Mouse (Mus musculus) forebrain, embryonic 14.5 days (tissue): ENCODE measurements around the gene Scrg1. TPM values are rescaled to one million over a fixed set of nuclear protein-coding genes. Genes with fewer than 3 reads are reported as not detected.

Source experiments
- ATAC-seq: fragments of 200-750 bp; cut with Nextera tagmentation; 2 replicates; pipeline ENCODE4 v1.8.0; 2017; ENCODE audit warnings: mild to moderate bottlenecking, moderate library complexity
- DNase-seq: peaks from one replicate; pipeline ENCODE4 v3.0.0-alpha.2; 2015; ENCODE audit warnings: low spot score
- H3K27ac ChIP-seq: fragments of 300-500 bp; sonication (generic); 2 replicates; pipeline ENCODE4 v1.5.1; 2014; ENCODE audit warnings: low read depth, mild to moderate bottlenecking, control low read depth, low read length, moderate library complexity
- H3K27me3 ChIP-seq: fragments of 300-500 bp; sonication (generic); replicated peaks from 2 replicates; pipeline ENCODE4 v1.6.1; 2014; ENCODE audit warnings: low read length, control low read depth, mixed read lengths; ENCODE audit not compliant: control insufficient read depth, insufficient read depth
- H3K36me3 ChIP-seq: fragments of 300-500 bp; sonication (generic); 2 replicates; pipeline ENCODE4 v1.6.1; 2014; ENCODE audit warnings: low read length, control low read depth; ENCODE audit not compliant: control insufficient read depth, insufficient read depth
- H3K4me1 ChIP-seq: fragments of 300-500 bp; sonication (generic); 2 replicates; pipeline ENCODE4 v1.6.1; 2014; ENCODE audit warnings: antibody characterized with exemption, low read length, control low read depth; ENCODE audit not compliant: control insufficient read depth, insufficient read depth
- H3K4me2 ChIP-seq: fragments of 300-500 bp; sonication (generic); 2 replicates; pipeline ENCODE4 v1.6.1; 2014; ENCODE audit warnings: mild to moderate bottlenecking, control low read depth, low read length
- H3K4me3 ChIP-seq: fragments of 300-500 bp; sonication (generic); 2 replicates; pipeline ENCODE4 v1.5.1; 2014; ENCODE audit warnings: low read depth, low read length, control low read depth
- H3K9ac ChIP-seq: fragments of 300-500 bp; sonication (generic); 2 replicates; pipeline ENCODE4 v1.6.1; 2014; ENCODE audit warnings: mild to moderate bottlenecking, low read length, control low read depth, moderate library complexity
- H3K9me3 ChIP-seq: fragments of 300-500 bp; sonication (generic); replicated peaks from 2 replicates; pipeline ENCODE4 v1.6.1; 2016; ENCODE audit warnings: low read length, control low read depth, mixed read lengths; ENCODE audit not compliant: control insufficient read depth
- WGBS: fragments of 180-500 bp; shearing (Covaris S2); extraction: QIAGEN DNeasy Blood & Tissue Kit; methylation state at CpG from one replicate; pipeline ENCODE4 v1.1.7; 2014; 5-methylcytosine and 5-hydroxymethylcytosine counted together
- polyA plus RNA-seq: library from polyadenylated mRNA; unstranded; fragments of >200 nt; fragmentation: Nextera tagmentation; extraction: Ambion mirVana; gene quantifications from 2 replicates; pipeline ENCODE4 v1.2.1, GENCODE M21; 2014

Scrg1 gene
- polyA plus RNA-seq, 1 experiment from 2014 or later, result 6.9 TPM

- H3K4me1 ChIP-seq, result no peaks in the 10 kb centered on the region
- ATAC-seq (no peak), DNase-seq (no peak)
- no peak overlapping the region for H3K9ac ChIP-seq
- 87% methylated on average over 12 of the region's 12 CpGs for WGBS
- H3K9me3 ChIP-seq, result no peaks in the 10 kb centered on the region
- H3K27me3 ChIP-seq, result no peaks in the 10 kb centered on the region
- H3K27ac ChIP-seq, result no peak overlapping the region
- H3K4me3 ChIP-seq, result no peak overlapping the region
- H3K36me3 ChIP-seq, result peaks cover 17% of the 10 kb centered on the region; the same call in 1 of the 2 replicates
- no peak overlapping the region for H3K4me2 ChIP-seq
Measured at GRCm38 (mm10) chr8:57520186-57520786, 64.6 kb downstream of the Scrg1 start.

Other genes with a start within 250 kb of the Scrg1 start
- gene Hand2, start 134.9 kb upstream of the Scrg1 start, polyA plus RNA-seq, result not detected in 2 replicates
- 87.4 and 91.1 TPM in 2 replicates for gene Sap30, start 31.9 kb downstream of the Scrg1 start, polyA plus RNA-seq
- 186 and 201 TPM in 2 replicates for gene Hmgb2, start 56.0 kb downstream of the Scrg1 start, polyA plus RNA-seq
- 9.1 and 10.3 TPM in 2 replicates for gene Galnt7, start 197.1 kb downstream of the Scrg1 start, polyA plus RNA-seq